Mouse (Mus musculus): ENCODE data around the gene Slc28a1. TPM values are rescaled to one million over a fixed set of nuclear protein-coding genes. Genes with fewer than 3 reads are reported as not detected.

Slc28a1 gene
- polyA plus RNA-seq, 1 experiment from 2014 or later: 0.07 TPM

DNA sequence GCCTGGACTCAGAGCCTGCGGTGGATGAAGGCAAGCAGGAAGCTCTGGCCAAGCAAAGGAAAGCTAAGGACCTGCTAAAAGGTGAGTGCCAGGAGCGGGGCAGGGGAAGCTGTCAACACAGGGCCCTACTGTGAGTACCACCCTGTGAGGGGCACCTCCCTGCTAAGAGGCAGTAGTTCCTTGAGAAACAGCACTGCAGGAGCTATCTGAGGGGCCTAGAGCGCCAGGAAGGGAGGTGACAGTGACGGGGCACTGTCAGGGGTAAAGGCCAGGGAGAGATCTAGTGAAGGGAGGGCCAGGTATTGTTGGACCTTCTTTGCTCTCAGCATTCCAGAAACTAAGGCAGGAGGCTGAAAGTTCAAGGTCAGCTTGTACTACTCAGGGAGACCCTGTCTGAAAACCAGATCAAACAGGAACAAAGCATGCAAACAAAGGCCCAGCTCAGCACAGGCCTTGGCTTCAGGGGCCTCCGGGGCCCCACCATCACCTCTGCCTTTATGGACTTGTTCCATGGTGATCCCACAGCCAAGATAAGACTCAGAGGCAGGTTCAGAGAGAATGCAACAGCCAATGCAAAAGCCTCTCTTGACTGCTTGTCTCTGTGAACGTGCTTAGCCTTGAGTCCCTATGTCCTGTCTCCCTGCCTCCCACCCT lies 20.4 kb upstream of the Slc28a1 start:
- 76% methylated on average over 6 of the region's 6 CpGs for WGBS
- H3K27ac ChIP-seq (ENCODE audit: low read depth, low read length): no peak overlapping the region

DNA sequence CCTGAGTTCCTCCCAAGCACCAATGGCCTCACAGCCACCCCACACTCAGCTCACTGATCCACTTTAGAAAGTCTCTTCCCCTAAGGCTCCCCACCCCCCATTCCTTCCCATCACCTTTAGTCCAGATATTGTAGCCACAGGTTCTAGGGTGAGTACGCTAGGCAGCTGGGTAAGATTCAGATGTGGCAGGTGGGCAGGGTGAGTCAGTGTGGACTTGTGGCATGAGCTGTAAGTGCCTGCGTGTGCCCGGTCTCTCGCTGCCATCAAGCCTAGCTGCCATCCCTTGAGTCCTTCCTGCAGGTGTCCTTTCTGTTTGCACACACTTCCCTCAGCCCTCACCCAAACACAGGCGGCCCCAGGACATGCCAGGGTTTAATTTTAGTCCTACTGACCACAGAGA lies 14.3 kb upstream of the Slc28a1 start:
- DNase-seq (ENCODE audit: low spot score, missing footprints) (peak; percentile 65), ATAC-seq (ENCODE audit: low FRiP score) (no peak)
- Histone ChIP-seq H3K4me2 (no peak overlapping the region), H3K36me3 (ENCODE audit: control insufficient read depth, insufficient read depth, low read length) (no peaks in the 10 kb centered on the region), H3K4me3 (ENCODE audit: low read depth, low read length) (no peak overlapping the region), H3K27ac (ENCODE audit: low read depth, low read length) (no peak overlapping the region), H3K27me3 (ENCODE audit: control insufficient read depth, insufficient read depth, low read length) (no peaks in the 10 kb centered on the region), H3K9me3 (ENCODE audit: control insufficient read depth, low read length) (no peaks in the 10 kb centered on the region), H3K9ac (ENCODE audit: low read length) (no peak overlapping the region), H3K4me1 (ENCODE audit: control insufficient read depth, insufficient read depth, low read length) (no peaks in the 10 kb centered on the region)
- WGBS: 82% methylated on average over 5 of the region's 5 CpGs

More for the DNA sequence above, 20.4 kb upstream of the Slc28a1 start:
- H3K9me3 ChIP-seq (ENCODE audit: control insufficient read depth, low read length): no peaks in the 10 kb centered on the region
- no peak overlapping the region for H3K4me2 ChIP-seq
- no peak for ATAC-seq (ENCODE audit: low FRiP score)
- H3K9ac ChIP-seq (ENCODE audit: low read length): no peak overlapping the region
- H3K4me1 ChIP-seq (ENCODE audit: control insufficient read depth, insufficient read depth, low read length): no peaks in the 10 kb centered on the region
- no peaks in the 10 kb centered on the region for H3K36me3 ChIP-seq (ENCODE audit: control insufficient read depth, insufficient read depth, low read length)
- no peak overlapping the region for H3K4me3 ChIP-seq (ENCODE audit: low read depth, low read length)
- no peaks in the 10 kb centered on the region for H3K27me3 ChIP-seq (ENCODE audit: control insufficient read depth, insufficient read depth, low read length)
- DNase-seq (ENCODE audit: low spot score, missing footprints): no peak

DNA sequence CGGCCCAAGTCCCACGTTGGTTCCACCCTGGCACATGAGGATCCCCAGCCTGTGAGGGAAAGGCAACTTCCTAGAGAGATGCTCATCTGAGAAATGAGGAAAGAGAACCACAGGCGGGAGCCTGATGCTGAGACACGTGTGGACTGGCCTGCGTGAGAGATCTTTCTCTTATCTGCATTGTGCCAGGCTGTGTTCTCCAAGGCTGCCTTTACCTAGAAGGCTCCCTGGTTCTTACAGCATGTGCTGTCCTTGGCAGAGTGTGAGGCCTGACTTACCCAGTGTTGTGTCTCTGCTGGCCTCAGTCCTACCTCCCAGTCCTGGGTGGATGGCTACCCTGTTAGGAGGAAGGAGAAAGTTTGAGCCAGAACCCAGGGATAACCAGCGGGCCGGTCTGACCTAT lies 11.7 kb upstream of the Slc28a1 start:
- no peak overlapping the region for H3K4me2 ChIP-seq
- H3K27ac ChIP-seq (ENCODE audit: low read depth, low read length): no peak overlapping the region
- no peaks in the 10 kb centered on the region for H3K9me3 ChIP-seq (ENCODE audit: control insufficient read depth, low read length)
- DNase-seq (ENCODE audit: low spot score, missing footprints) (no peak), ATAC-seq (ENCODE audit: low FRiP score) (no peak)
- H3K4me3 ChIP-seq (ENCODE audit: low read depth, low read length): no peak overlapping the region
- no peak overlapping the region for H3K9ac ChIP-seq (ENCODE audit: low read length)
- 93% methylated on average over 7 of the region's 7 CpGs for WGBS
- H3K4me1 ChIP-seq (ENCODE audit: control insufficient read depth, insufficient read depth, low read length): no peaks in the 10 kb centered on the region
- H3K36me3 ChIP-seq (ENCODE audit: control insufficient read depth, insufficient read depth, low read length): no peaks in the 10 kb centered on the region
- no peaks in the 10 kb centered on the region for H3K27me3 ChIP-seq (ENCODE audit: control insufficient read depth, insufficient read depth, low read length)

DNA sequence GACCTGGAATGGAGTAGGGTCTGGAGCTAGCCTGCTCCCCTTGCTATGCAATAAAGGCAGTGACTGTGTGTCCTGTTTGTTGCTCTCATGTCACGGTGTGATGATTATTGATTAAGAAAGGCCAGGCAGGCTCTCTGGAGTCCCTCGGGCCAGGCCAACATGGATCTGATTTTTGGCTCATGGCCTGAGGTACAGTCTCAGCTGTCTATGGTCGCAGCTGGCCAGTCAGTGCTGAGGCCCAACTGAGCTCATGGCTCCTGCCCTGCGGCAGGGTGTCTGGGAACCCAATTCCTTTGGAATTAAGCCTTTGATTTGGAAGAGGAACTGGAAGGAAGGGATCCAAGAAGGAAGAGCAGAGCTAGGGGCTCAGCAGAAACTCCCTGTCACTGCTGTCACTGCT lies 9.1 kb upstream of the Slc28a1 start:
- no peaks in the 10 kb centered on the region for H3K9me3 ChIP-seq (ENCODE audit: control insufficient read depth, low read length)
- H3K27me3 ChIP-seq (ENCODE audit: control insufficient read depth, insufficient read depth, low read length): no peaks in the 10 kb centered on the region
- no peaks in the 10 kb centered on the region for H3K36me3 ChIP-seq (ENCODE audit: control insufficient read depth, insufficient read depth, low read length)
- WGBS: 65% methylated on average over 4 of the region's 4 CpGs
- H3K4me2 ChIP-seq: no peak overlapping the region
- no peak overlapping the region for H3K9ac ChIP-seq (ENCODE audit: low read length)
- no peaks in the 10 kb centered on the region for H3K4me1 ChIP-seq (ENCODE audit: control insufficient read depth, insufficient read depth, low read length)
- DNase-seq (ENCODE audit: low spot score, missing footprints): no peak
- H3K27ac ChIP-seq (ENCODE audit: low read depth, low read length): no peak overlapping the region
- no peak for ATAC-seq (ENCODE audit: low FRiP score)
- H3K4me3 ChIP-seq (ENCODE audit: low read depth, low read length): no peak overlapping the region

DNA sequence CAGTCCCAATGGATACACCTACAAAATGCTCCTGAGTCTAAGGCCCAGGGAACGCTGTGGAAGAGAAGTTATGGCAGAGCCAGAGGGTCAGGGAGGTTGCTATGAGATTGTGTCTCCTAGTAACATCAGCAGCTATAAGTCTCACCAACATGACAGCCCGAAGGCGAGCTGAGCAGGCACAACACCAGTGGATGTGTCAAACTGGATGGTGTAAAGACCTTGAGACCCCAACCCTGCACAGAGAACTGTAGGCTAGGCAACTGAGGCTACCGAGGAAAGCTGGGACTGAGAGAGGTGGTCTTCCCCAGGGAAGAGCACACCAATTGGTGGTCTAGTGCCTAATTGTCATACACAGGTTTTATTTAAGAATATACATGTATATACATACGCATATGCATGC lies 6.4 kb upstream of the Slc28a1 start:
- DNase-seq (ENCODE audit: low spot score, missing footprints): peak; percentile 68
- H3K4me1 ChIP-seq (ENCODE audit: control insufficient read depth, insufficient read depth, low read length): no peaks in the 10 kb centered on the region
- H3K9me3 ChIP-seq (ENCODE audit: control insufficient read depth, low read length): no peaks in the 10 kb centered on the region
- H3K27me3 ChIP-seq (ENCODE audit: control insufficient read depth, insufficient read depth, low read length): no peaks in the 10 kb centered on the region
- H3K9ac ChIP-seq (ENCODE audit: low read length): no peak overlapping the region
- no peak for ATAC-seq (ENCODE audit: low FRiP score)
- no peak overlapping the region for H3K4me2 ChIP-seq
- H3K4me3 ChIP-seq (ENCODE audit: low read depth, low read length): no peak overlapping the region
- WGBS: 88% methylated on average over 5 of the region's 5 CpGs
- no peaks in the 10 kb centered on the region for H3K36me3 ChIP-seq (ENCODE audit: control insufficient read depth, insufficient read depth, low read length)
- H3K27ac ChIP-seq (ENCODE audit: low read depth, low read length): no peak overlapping the region

DNA sequence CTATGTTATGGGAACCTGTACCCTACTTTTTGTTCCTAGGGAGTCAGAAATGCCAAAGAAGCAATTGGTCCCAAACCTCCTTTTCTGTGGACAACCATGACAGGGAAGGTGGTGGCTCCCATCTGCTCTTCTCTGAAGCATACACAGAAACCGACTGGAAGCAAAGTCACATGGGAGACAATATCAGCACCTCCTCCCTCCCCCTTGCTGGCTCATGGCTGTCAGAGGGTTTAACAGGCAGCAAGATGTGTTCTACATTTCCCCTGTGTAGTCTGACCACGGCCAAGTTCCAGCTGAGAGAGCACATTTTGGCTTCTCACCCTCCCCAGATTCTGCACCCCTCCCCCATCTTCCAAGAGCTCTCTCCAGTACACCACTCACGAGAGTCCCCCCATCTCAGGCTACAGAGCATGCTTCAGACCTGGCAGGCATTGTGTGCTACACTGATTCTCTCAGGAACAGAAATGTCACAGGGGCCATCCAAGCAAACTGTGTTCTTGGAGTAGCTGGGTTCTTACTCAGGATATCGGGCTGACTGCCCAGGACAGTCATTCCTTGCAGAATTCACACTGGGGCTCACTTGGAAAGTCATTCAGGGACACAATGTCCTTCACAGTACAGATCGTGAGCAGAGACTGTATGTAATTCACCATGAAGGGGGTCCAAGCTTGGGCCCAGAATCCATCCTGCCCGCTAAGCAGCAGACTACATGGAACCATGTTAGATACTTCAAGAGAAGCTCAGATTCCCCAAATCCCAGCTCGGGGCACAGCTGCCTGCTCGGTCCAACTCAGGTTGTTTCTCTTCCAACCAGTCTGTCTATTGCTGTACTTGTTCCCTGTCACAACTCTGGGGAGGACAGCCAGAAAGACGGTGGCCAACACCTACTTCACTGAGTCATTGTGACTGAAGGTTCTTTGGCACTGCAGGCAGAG lies 4.6 kb upstream of the Slc28a1 start:
- 72% methylated on average over 9 of the region's 9 CpGs for WGBS
- H3K27ac ChIP-seq (ENCODE audit: low read depth, low read length): no peak overlapping the region

DNA sequence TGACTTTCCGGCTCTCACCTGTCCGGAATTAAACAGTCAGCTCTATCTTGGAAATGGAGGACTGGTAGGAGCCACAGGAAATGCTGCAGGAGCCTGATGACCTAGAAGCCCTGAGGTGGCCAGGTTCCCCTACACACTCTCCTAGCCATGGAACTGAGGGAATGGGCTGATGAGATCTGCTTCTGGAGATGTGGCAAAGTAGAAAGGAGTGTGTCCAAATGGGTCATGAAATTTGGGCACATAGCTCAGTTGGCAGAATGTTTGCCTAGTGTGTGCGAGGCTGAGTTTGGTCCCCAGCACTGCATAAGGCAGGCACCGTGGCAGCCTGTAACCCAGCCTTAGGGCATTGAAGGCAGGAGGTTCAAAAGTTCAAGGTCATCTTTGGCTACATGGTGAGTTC lies 3.8 kb upstream of the Slc28a1 start:
- Histone ChIP-seq H3K9me3 (ENCODE audit: control insufficient read depth, low read length) (no peaks in the 10 kb centered on the region), H3K36me3 (ENCODE audit: control insufficient read depth, insufficient read depth, low read length) (no peaks in the 10 kb centered on the region), H3K27ac (ENCODE audit: low read depth, low read length) (no peak overlapping the region), H3K9ac (ENCODE audit: low read length) (no peak overlapping the region), H3K27me3 (ENCODE audit: control insufficient read depth, insufficient read depth, low read length) (no peaks in the 10 kb centered on the region), H3K4me1 (ENCODE audit: control insufficient read depth, insufficient read depth, low read length) (no peaks in the 10 kb centered on the region), H3K4me3 (ENCODE audit: low read depth, low read length) (no peak overlapping the region), H3K4me2 (no peak overlapping the region)
- peak; percentile 8 for DNase-seq (ENCODE audit: low spot score, missing footprints)
- ATAC-seq (ENCODE audit: low FRiP score): no peak
- WGBS: 94% methylated on average over 4 of the region's 4 CpGs

More for the DNA sequence above, 4.6 kb upstream of the Slc28a1 start:
- Histone ChIP-seq H3K4me3 (ENCODE audit: low read depth, low read length) (no peak overlapping the region), H3K4me1 (ENCODE audit: control insufficient read depth, insufficient read depth, low read length) (no peaks in the 10 kb centered on the region), H3K9ac (ENCODE audit: low read length) (no peak overlapping the region), H3K4me2 (no peak overlapping the region), H3K9me3 (ENCODE audit: control insufficient read depth, low read length) (no peaks in the 10 kb centered on the region), H3K27me3 (ENCODE audit: control insufficient read depth, insufficient read depth, low read length) (no peaks in the 10 kb centered on the region), H3K36me3 (ENCODE audit: control insufficient read depth, insufficient read depth, low read length) (no peaks in the 10 kb centered on the region)
- ATAC-seq (ENCODE audit: low FRiP score) (no peak), DNase-seq (ENCODE audit: low spot score, missing footprints) (no peak)

DNA sequence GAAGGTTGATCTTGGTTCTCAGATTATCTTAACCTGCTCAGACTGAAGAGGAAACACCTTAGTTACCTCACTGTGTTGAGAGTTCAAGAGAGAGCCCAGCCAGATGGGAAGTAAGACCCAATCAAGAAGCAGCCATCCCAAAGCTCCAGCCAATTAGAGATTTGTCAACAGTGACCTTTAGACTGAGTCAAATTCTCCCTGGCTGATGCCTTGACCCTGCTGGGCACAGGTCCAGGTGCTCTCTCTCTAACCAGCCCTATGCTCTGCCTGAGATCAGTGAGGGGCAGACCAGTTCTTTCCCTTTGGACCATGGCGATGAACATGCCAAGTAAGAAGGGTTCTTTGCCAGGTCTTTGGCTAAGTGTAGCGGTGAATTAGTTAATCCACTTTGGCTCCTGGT lies 2.9 kb upstream of the Slc28a1 start:
- no peak overlapping the region for H3K27ac ChIP-seq (ENCODE audit: low read depth, low read length)
- H3K9me3 ChIP-seq (ENCODE audit: control insufficient read depth, low read length): no peaks in the 10 kb centered on the region
- H3K4me1 ChIP-seq (ENCODE audit: control insufficient read depth, insufficient read depth, low read length): no peaks in the 10 kb centered on the region
- WGBS: 91% methylated on average over 2 of the region's 2 CpGs
- H3K4me3 ChIP-seq (ENCODE audit: low read depth, low read length): no peak overlapping the region
- H3K9ac ChIP-seq (ENCODE audit: low read length): no peak overlapping the region
- no peak overlapping the region for H3K4me2 ChIP-seq
- no peaks in the 10 kb centered on the region for H3K36me3 ChIP-seq (ENCODE audit: control insufficient read depth, insufficient read depth, low read length)
- H3K27me3 ChIP-seq (ENCODE audit: control insufficient read depth, insufficient read depth, low read length): no peaks in the 10 kb centered on the region
- no peak for DNase-seq (ENCODE audit: low spot score, missing footprints)
- ATAC-seq (ENCODE audit: low FRiP score): no peak

DNA sequence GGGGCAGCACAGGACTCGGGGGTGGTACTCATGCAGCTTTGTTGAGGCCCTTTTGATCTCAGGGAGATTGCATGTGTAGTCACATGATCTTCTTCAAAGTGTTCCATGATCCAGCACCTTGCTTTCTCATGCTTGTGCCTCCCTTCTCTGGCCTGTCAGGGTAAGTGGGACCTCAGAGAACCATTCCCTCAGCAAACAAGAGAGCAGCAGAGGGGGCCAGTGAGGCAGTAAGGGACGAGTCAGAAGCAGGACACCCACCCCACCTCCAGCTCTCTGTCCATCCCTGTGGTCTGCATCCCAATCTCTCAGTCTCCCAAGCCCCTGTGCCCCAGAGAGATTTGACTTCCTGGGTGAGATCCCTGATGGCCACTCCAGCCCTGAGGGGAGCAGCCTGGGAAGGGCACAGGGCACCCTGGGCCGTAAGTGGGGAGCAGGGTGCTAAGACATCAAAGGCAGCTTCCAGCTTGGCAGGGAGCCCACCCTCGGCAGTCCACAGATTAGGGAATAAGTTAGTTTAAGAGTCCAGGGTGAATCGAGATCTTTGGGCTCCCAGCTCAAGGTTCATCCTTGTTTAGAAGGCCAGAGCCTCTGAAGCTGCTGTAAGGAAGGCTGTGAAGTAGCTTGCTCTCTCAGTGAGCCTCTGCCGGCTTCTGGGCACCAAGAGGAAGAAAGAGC lies 1.8 kb upstream of the Slc28a1 start:
- ATAC-seq (ENCODE audit: low FRiP score) (no peak), DNase-seq (ENCODE audit: low spot score, missing footprints) (no peak)
- WGBS: 49% methylated on average over 6 of the region's 6 CpGs
- Histone ChIP-seq H3K9ac (ENCODE audit: low read length) (no peak overlapping the region), H3K4me2 (no peak overlapping the region), H3K36me3 (ENCODE audit: control insufficient read depth, insufficient read depth, low read length) (no peaks in the 10 kb centered on the region), H3K4me1 (ENCODE audit: control insufficient read depth, insufficient read depth, low read length) (no peaks in the 10 kb centered on the region), H3K9me3 (ENCODE audit: control insufficient read depth, low read length) (no peaks in the 10 kb centered on the region), H3K27me3 (ENCODE audit: control insufficient read depth, insufficient read depth, low read length) (no peaks in the 10 kb centered on the region), H3K4me3 (ENCODE audit: low read depth, low read length) (no peak overlapping the region), H3K27ac (ENCODE audit: low read depth, low read length) (no peak overlapping the region)

Measured in midbrain, embryonic 11.5 days (tissue).